Mouse (Mus musculus): Measurements from ENCODE around the gene Gm49450. TPM values are rescaled to one million over a fixed set of nuclear protein-coding genes. Genes with fewer than 3 reads are reported as not detected.

Gm49450 gene
- polyA plus RNA-seq, 1 experiment, result not detected

GRCm38 (mm10) chr15:98893940-98894745, 59.2 kb downstream of the Gm49450 start, which contains the start of gene Rhebl1:
Gene Rhebl1, minus strand, starts transcription at chr15:98894540.
- H3K27ac ChIP-seq (ENCODE audit: insufficient read depth, low read length), result no peak within 1 kb of the TSS
- TF ChIP-seq EP300 (IDR thresholded peaks at IDR 0.05; ENCODE audit: insufficient read depth, low read depth, low read length) (no peak), CTCF (IDR thresholded peaks at IDR 0.05; ENCODE audit: low read depth, low read length) (no peak), POLR2A (IDR thresholded peaks at IDR 0.05; ENCODE audit: insufficient read depth, low read length) (no peak)
- peak within 1 kb of the TSS; percentile 51 for H3K4me3 ChIP-seq (ENCODE audit: low read depth, low read length)
- H3K9ac ChIP-seq (ENCODE audit: low read depth, poor library complexity, severe bottlenecking), result peak within 1 kb of the TSS; percentile 38
- H3K4me1 ChIP-seq (ENCODE audit: control insufficient read depth, insufficient read depth, low read length), result peaks cover 3% of the 10 kb centered on the region
- peaks cover 10% of the 10 kb centered on the region; the same call in 1 of the 2 replicates for H3K27me3 ChIP-seq (ENCODE audit: control insufficient read depth, insufficient read depth, low read length, poor library complexity, severe bottlenecking)
- H3K36me3 ChIP-seq (ENCODE audit: control insufficient read depth, insufficient read depth, low read length, poor library complexity, severe bottlenecking), result no peaks in the 10 kb centered on the region
- no peaks in the 10 kb centered on the region for H3K9me3 ChIP-seq (replicated peaks; ENCODE audit: control insufficient read depth, insufficient read depth, low read length, poor library complexity, severe bottlenecking)

GRCm38 (mm10) chr15:98893036-98893435, 60.3 kb downstream of the Gm49450 start:
- H3K4me1 ChIP-seq (ENCODE audit: control insufficient read depth, insufficient read depth, low read length), result peaks cover 3% of the 10 kb centered on the region

GRCm38 (mm10) chr15:98891907-98892606, 61.3 kb downstream of the Gm49450 start:
- H3K4me3 ChIP-seq (ENCODE audit: low read depth, low read length), result no peak overlapping the region
- no peak overlapping the region for H3K27ac ChIP-seq (ENCODE audit: insufficient read depth, low read length)
- TF ChIP-seq CTCF (IDR thresholded peaks at IDR 0.05; ENCODE audit: low read depth, low read length), result peak; percentile 45
- no peak for TF ChIP-seq EP300 (IDR thresholded peaks at IDR 0.05; ENCODE audit: insufficient read depth, low read depth, low read length)
- TF ChIP-seq POLR2A (IDR thresholded peaks at IDR 0.05; ENCODE audit: insufficient read depth, low read length), result no peak
- peaks cover 3% of the 10 kb centered on the region for H3K4me1 ChIP-seq (ENCODE audit: control insufficient read depth, insufficient read depth, low read length)
- no peak overlapping the region for H3K9ac ChIP-seq (ENCODE audit: low read depth, poor library complexity, severe bottlenecking)
- peaks cover 8% of the 10 kb centered on the region; the same call in 1 of the 2 replicates for H3K27me3 ChIP-seq (ENCODE audit: control insufficient read depth, insufficient read depth, low read length, poor library complexity, severe bottlenecking)
- H3K36me3 ChIP-seq (ENCODE audit: control insufficient read depth, insufficient read depth, low read length, poor library complexity, severe bottlenecking), result no peaks in the 10 kb centered on the region
- H3K9me3 ChIP-seq (replicated peaks; ENCODE audit: control insufficient read depth, insufficient read depth, low read length, poor library complexity, severe bottlenecking), result no peaks in the 10 kb centered on the region

More at GRCm38 (mm10) chr15:98893036-98893435, 60.3 kb downstream of the Gm49450 start:
- Histone ChIP-seq H3K27ac (ENCODE audit: insufficient read depth, low read length) (no peak overlapping the region), H3K36me3 (ENCODE audit: control insufficient read depth, insufficient read depth, low read length, poor library complexity, severe bottlenecking) (no peaks in the 10 kb centered on the region), H3K27me3 (ENCODE audit: control insufficient read depth, insufficient read depth, low read length, poor library complexity, severe bottlenecking) (peaks cover 8% of the 10 kb centered on the region; the same call in 1 of the 2 replicates), H3K9ac (ENCODE audit: low read depth, poor library complexity, severe bottlenecking) (no peak overlapping the region), H3K4me3 (ENCODE audit: low read depth, low read length) (no peak overlapping the region), H3K9me3 (replicated peaks; ENCODE audit: control insufficient read depth, insufficient read depth, low read length, poor library complexity, severe bottlenecking) (no peaks in the 10 kb centered on the region)
- TF ChIP-seq EP300 (IDR thresholded peaks at IDR 0.05; ENCODE audit: insufficient read depth, low read depth, low read length), result no peak
- TF ChIP-seq CTCF (IDR thresholded peaks at IDR 0.05; ENCODE audit: low read depth, low read length), result no peak
- TF ChIP-seq POLR2A (IDR thresholded peaks at IDR 0.05; ENCODE audit: insufficient read depth, low read length), result no peak

GRCm38 (mm10) chr15:98891198-98891742, 62.1 kb downstream of the Gm49450 start:
- TF ChIP-seq CTCF (IDR thresholded peaks at IDR 0.05; ENCODE audit: low read depth, low read length), result no peak
- TF ChIP-seq EP300 (IDR thresholded peaks at IDR 0.05; ENCODE audit: insufficient read depth, low read depth, low read length), result peak; percentile 67
- peak; percentile 77 for TF ChIP-seq POLR2A (IDR thresholded peaks at IDR 0.05; ENCODE audit: insufficient read depth, low read length)
- H3K27ac ChIP-seq (ENCODE audit: insufficient read depth, low read length), result peak overlapping the region; percentile 44
- H3K9me3 ChIP-seq (replicated peaks; ENCODE audit: control insufficient read depth, insufficient read depth, low read length, poor library complexity, severe bottlenecking), result no peaks in the 10 kb centered on the region
- H3K4me1 ChIP-seq (ENCODE audit: control insufficient read depth, insufficient read depth, low read length), result peaks cover 3% of the 10 kb centered on the region
- peak overlapping the region; percentile 96 for H3K4me3 ChIP-seq (ENCODE audit: low read depth, low read length)
- H3K9ac ChIP-seq (ENCODE audit: low read depth, poor library complexity, severe bottlenecking), result peak overlapping the region; percentile 72
- no peaks in the 10 kb centered on the region for H3K36me3 ChIP-seq (ENCODE audit: control insufficient read depth, insufficient read depth, low read length, poor library complexity, severe bottlenecking)
- H3K27me3 ChIP-seq (ENCODE audit: control insufficient read depth, insufficient read depth, low read length, poor library complexity, severe bottlenecking), result peaks cover 8% of the 10 kb centered on the region; the same call in 1 of the 2 replicates

- TF ChIP-seq CTCF (IDR thresholded peaks at IDR 0.05; ENCODE audit: low read depth, low read length) (no peak), EP300 (IDR thresholded peaks at IDR 0.05; ENCODE audit: insufficient read depth, low read depth, low read length) (no peak), POLR2A (IDR thresholded peaks at IDR 0.05; ENCODE audit: insufficient read depth, low read length) (no peak)
Observed at GRCm38 (mm10) chr15:98887526-98887925, 65.8 kb downstream of the Gm49450 start.

More at GRCm38 (mm10) chr15:98887526-98887925, 65.8 kb downstream of the Gm49450 start:
- Histone ChIP-seq H3K9me3 (replicated peaks; ENCODE audit: control insufficient read depth, insufficient read depth, low read length, poor library complexity, severe bottlenecking) (no peaks in the 10 kb centered on the region), H3K27ac (ENCODE audit: insufficient read depth, low read length) (no peak overlapping the region), H3K36me3 (ENCODE audit: control insufficient read depth, insufficient read depth, low read length, poor library complexity, severe bottlenecking) (no peaks in the 10 kb centered on the region), H3K4me1 (ENCODE audit: control insufficient read depth, insufficient read depth, low read length) (no peaks in the 10 kb centered on the region), H3K4me3 (ENCODE audit: low read depth, low read length) (no peak overlapping the region), H3K9ac (ENCODE audit: low read depth, poor library complexity, severe bottlenecking) (no peak overlapping the region), H3K27me3 (ENCODE audit: control insufficient read depth, insufficient read depth, low read length, poor library complexity, severe bottlenecking) (no peaks in the 10 kb centered on the region)

All from ES-Bruce4 (cell line).